Comparison of ENCODE assay signal across 13 mouse cellular contexts in the genomic region with DNA sequence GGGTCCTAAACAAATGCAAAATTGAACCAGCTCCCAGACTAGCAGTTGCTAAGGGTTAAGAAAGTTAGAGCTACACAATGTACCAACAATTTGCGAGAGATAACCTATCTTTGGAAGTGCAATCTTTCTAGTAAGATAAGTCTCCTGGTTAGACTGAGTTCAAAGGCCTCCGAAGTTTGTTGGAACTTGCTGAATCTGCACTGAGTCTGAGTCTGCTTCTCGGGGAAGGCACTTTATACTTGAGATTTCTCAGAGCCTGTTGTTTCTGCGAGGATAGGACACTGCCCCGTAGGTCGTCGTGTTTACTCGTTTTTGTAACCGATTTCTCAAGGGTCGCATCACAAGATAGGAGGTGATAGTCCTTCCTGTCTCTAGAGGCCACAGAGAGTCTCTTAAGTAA. TPM values are rescaled to one million over a fixed set of nuclear protein-coding genes. Genes with fewer than 3 reads are reported as not detected.
"Had no signal": no experiment of that assay in that cellular context is flagged by ENCODE, and none has a peak within 500 bp of the region (broad histone marks: within the 10 kb centered on the region; RNA-seq: fewer than 3 reads in every experiment).

No protein-coding gene starts in this region.

- H3K4me2 ChIP-seq: limb, embryonic 15.5 days; midbrain, embryonic 13.5 days; neural tube, embryonic 15.5 days; stomach, embryonic 15.5 days had no signal

- H3K9me3 ChIP-seq: limb, embryonic 15.5 days; midbrain, embryonic 13.5 days; neural tube, embryonic 15.5 days; stomach, embryonic 15.5 days had no signal

- H3K4me1 ChIP-seq: limb, embryonic 15.5 days; midbrain, embryonic 13.5 days; neural tube, embryonic 15.5 days; stomach, embryonic 15.5 days had no signal

- H3K36me3 ChIP-seq: limb, embryonic 15.5 days; midbrain, embryonic 13.5 days; neural tube, embryonic 15.5 days; stomach, embryonic 15.5 days had no signal

- H3K4me3 ChIP-seq: limb, embryonic 15.5 days; midbrain, embryonic 13.5 days; myocyte; neural tube, embryonic 15.5 days; stomach, embryonic 15.5 days had no signal

- H3K9ac ChIP-seq: limb, embryonic 15.5 days; liver, embryonic 14.5 days; midbrain, embryonic 13.5 days; neural tube, embryonic 15.5 days; stomach, embryonic 15.5 days had no signal

- DNase-seq: layer of hippocampus, adult 9-11 months; layer of hippocampus, postnatal 36 days; lung, adult 18-20 months; thymus, adult 2 months; thymus, postnatal 25 days had no signal

- H3K27ac ChIP-seq: limb, embryonic 15.5 days; liver, embryonic 14.5 days; midbrain, embryonic 13.5 days; neural tube, embryonic 15.5 days; stomach, embryonic 15.5 days had no signal

- ATAC-seq: inflammation-experienced regulatory T-cells, adult 6 months; midbrain, embryonic 13.5 days had no signal

- H3K27me3 ChIP-seq: limb, embryonic 15.5 days; midbrain, embryonic 13.5 days; neural tube, embryonic 15.5 days; stomach, embryonic 15.5 days had no signal

RNA-seq across cellular contexts. Expression of a gene that starts 6.6 kb away (rescaled TPM):
- total RNA-seq: layer of hippocampus, postnatal 36 days had no signal
- polyA plus RNA-seq: inflammation-experienced regulatory T-cells, adult 6 months; lung, embryonic 16.5 days; myocyte had no signal
